Mouse (Mus musculus): Measurements from ENCODE around the gene Zfyve9.

DNA sequence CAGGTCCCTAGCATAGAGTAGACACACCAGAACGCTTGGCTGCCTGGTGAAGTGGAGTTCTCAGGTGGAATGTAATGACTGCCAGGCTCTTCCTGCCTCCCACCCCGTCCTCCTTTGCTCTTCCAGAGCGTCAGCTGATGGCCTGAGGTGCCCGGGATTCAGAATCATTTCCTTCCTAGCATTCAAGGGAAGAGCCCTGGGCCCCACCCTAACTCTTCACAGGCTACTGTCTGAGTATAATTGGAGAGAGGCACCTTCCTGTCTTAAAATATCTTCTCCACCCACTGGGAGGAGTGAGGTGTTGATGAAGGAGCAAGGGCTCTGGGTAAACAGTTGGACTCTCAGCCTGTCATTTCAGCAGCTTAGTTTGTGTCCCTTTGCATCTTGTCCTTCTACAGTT lies 16.1 kb upstream of the Zfyve9 start:
- TF ChIP-seq EP300 (IDR thresholded peaks at IDR 0.05; ENCODE audit: insufficient read depth, low read depth, low read length), result 0 out of 2 replicates have a peak, but pooled peaks have one; percentile 16
- no peak for TF ChIP-seq CTCF (IDR thresholded peaks at IDR 0.05)
